Mouse (Mus musculus) midbrain, embryonic 11.5 days (tissue): ENCODE data around the gene Fam102a. TPM values are rescaled to one million over a fixed set of nuclear protein-coding genes. Genes with fewer than 3 reads are reported as not detected.

Experiments used
- ATAC-seq: fragments of 200-750 bp; cut with Nextera tagmentation; 2 replicates; pipeline ENCODE4 v1.8.0; 2017; ENCODE audit warnings: moderate TSS enrichment, moderate library complexity; ENCODE audit not compliant: low FRiP score
- DNase-seq: peaks from one replicate; pipeline ENCODE4 v3.0.0; 2015; ENCODE audit warnings: low spot score; ENCODE audit errors: missing footprints
- H3K27ac ChIP-seq: fragments of 300-500 bp; sonication (generic); 2 replicates; pipeline ENCODE4 v1.5.1; 2014; ENCODE audit warnings: low read depth, low read length
- H3K27me3 ChIP-seq: fragments of 300-500 bp; sonication (generic); 2 replicates; pipeline ENCODE4 v1.6.1; 2014; ENCODE audit warnings: mild to moderate bottlenecking, low read length, moderate library complexity, mixed read lengths; ENCODE audit not compliant: control insufficient read depth, insufficient read depth
- H3K36me3 ChIP-seq: fragments of 300-500 bp; sonication (generic); 2 replicates; pipeline ENCODE4 v1.6.1; 2014; ENCODE audit warnings: mild to moderate bottlenecking, low read length, moderate library complexity, mixed read lengths; ENCODE audit not compliant: control insufficient read depth, insufficient read depth
- H3K4me1 ChIP-seq: fragments of 300-500 bp; sonication (generic); 2 replicates; pipeline ENCODE4 v1.6.1; 2014; ENCODE audit warnings: low read length; ENCODE audit not compliant: control insufficient read depth, insufficient read depth
- H3K4me2 ChIP-seq: fragments of 300-500 bp; sonication (generic); 2 replicates; pipeline ENCODE4 v1.6.1; 2014; ENCODE audit warnings: mild to moderate bottlenecking, moderate library complexity
- H3K4me3 ChIP-seq: fragments of 300-500 bp; sonication (generic); 2 replicates; pipeline ENCODE4 v1.5.1; 2014; ENCODE audit warnings: low read depth, low read length
- H3K9ac ChIP-seq: fragments of 300-500 bp; sonication (generic); 2 replicates; pipeline ENCODE4 v1.6.1; 2014; ENCODE audit warnings: low read length
- H3K9me3 ChIP-seq: fragments of 300-500 bp; sonication (generic); 2 replicates; pipeline ENCODE4 v1.6.1; 2016; ENCODE audit warnings: low read length; ENCODE audit not compliant: control insufficient read depth
- WGBS: fragments of 180-500 bp; shearing (Covaris S2); extraction: QIAGEN DNeasy Blood & Tissue Kit; methylation state at CpG from one replicate; pipeline ENCODE4 v1.1.7; 2014; 5-methylcytosine and 5-hydroxymethylcytosine counted together
- polyA plus RNA-seq: library from polyadenylated mRNA; unstranded; fragments of >200 nt; fragmentation: Nextera tagmentation; extraction: Ambion mirVana; gene quantifications from 2 replicates; pipeline ENCODE4 v1.2.1, GENCODE M21; 2014

Fam102a gene
- polyA plus RNA-seq, 1 experiment from 2014 or later = 6.8 TPM

DNA sequence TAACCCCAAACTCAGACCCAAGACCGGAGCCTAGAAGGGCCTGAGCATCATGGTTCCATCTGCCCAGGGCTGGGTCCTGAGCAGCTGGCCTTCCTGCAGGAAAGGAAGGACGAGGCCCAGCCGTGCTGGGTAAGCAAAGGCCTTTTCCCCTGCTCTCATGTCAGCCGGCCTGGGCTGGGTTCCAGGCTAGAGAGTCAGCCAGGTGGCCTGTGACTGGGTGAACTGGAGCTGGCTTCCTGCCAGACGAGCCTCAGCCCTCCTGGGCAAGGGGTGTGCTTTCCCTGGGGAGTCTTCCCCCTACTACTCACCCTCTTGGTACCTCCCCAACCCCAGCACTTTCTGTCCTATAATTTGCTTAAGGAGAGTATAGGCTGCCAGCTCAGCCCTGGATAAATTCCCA lies 33.0 kb downstream of the Fam102a start:
- H3K36me3 ChIP-seq = peaks cover 23% of the 10 kb centered on the region
- no peak overlapping the region for H3K9ac ChIP-seq
- no peak overlapping the region for H3K4me3 ChIP-seq
- 80% methylated on average over 5 of the region's 5 CpGs for WGBS
- no peaks in the 10 kb centered on the region for H3K27me3 ChIP-seq
- DNase-seq (no peak), ATAC-seq (no peak)
- peaks cover 8% of the 10 kb centered on the region for H3K4me1 ChIP-seq
- H3K9me3 ChIP-seq = no peaks in the 10 kb centered on the region
- H3K4me2 ChIP-seq = no peak overlapping the region
- H3K27ac ChIP-seq = no peak overlapping the region

DNA sequence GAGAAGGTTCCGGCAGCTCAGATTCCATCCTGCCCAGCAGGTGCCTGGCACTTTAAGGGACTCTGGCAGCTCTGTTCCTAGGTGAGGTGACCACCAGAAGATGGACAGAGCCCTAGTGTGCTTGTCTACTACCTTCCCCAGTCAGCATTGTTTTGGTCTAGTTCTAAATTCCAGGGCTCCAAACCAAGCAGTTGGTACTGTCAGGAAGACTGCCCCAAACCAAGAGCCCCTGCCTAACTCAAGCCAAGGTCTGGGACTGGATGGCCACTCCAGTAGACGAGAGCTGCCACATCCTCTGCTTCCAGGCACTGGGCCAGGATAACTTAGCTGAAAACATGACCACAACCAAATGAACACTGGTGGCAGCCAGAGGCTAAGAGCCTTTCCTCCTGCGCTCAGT lies 33.8 kb downstream of the Fam102a start:
- H3K4me1 ChIP-seq = peaks cover 8% of the 10 kb centered on the region
- no peak overlapping the region for H3K9ac ChIP-seq
- no peaks in the 10 kb centered on the region for H3K27me3 ChIP-seq
- peaks cover 16% of the 10 kb centered on the region for H3K36me3 ChIP-seq
- no peak overlapping the region for H3K4me2 ChIP-seq
- DNase-seq (no peak), ATAC-seq (no peak)
- WGBS = 91% methylated on average over 3 of the region's 3 CpGs
- no peak overlapping the region for H3K27ac ChIP-seq
- no peaks in the 10 kb centered on the region for H3K9me3 ChIP-seq
- no peak overlapping the region for H3K4me3 ChIP-seq

DNA sequence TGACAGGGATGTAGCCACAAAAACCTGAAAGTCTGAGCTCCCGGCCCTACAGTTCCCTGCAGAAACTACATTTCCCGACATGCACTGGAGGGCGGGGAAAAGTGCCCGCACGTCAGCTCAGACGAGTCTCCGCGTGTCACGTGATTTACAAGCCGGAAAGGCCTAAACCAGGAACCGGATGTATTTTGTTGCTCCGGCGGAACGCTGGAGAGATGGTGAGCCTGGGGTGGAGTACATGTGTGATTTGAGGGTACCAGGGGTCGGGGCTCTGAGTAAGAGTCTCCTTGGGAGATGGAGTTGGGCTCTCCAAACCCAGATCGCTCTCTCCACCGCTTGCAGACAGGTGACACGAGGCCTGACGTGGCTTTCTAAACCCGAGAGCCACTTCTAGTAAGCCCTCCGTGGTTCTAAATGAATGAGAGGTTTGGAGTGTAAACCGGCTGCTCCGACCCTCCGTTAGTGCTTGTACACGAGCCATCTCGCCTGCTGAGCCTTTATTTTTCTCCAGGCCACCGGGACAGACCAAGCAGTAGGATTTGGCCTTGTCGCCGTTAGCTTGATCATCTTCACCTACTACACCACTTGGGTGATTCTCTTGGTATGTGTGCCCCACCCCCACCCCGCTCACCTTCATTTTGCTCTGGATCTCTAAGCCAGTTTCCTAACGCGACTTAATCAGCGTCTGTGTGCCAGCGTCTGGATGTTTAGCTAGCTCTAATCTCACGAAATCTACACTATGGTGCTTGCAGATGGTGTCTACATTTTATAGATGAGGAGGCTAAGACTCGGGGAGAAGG lies 35.8 kb downstream of the Fam102a start, which contains the start of gene Dpm2:
TSS of gene Dpm2 (plus strand) at position 161 of the 797 bp plus-strand sequence.
- DNase-seq (peak; percentile 97), ATAC-seq (peak; percentile 75)
- Histone ChIP-seq H3K9me3 (no peaks in the 10 kb centered on the region), H3K9ac (peak within 1 kb of the TSS; percentile 78), H3K4me1 (peaks cover 10% of the 10 kb centered on the region), H3K27me3 (no peaks in the 10 kb centered on the region), H3K4me2 (peak within 1 kb of the TSS; percentile 95), H3K36me3 (peaks cover 9% of the 10 kb centered on the region), H3K27ac (no peak within 1 kb of the TSS), H3K4me3 (peak within 1 kb of the TSS; percentile 80)
- 2% methylated on average over 36 of the region's 36 CpGs for WGBS

DNA sequence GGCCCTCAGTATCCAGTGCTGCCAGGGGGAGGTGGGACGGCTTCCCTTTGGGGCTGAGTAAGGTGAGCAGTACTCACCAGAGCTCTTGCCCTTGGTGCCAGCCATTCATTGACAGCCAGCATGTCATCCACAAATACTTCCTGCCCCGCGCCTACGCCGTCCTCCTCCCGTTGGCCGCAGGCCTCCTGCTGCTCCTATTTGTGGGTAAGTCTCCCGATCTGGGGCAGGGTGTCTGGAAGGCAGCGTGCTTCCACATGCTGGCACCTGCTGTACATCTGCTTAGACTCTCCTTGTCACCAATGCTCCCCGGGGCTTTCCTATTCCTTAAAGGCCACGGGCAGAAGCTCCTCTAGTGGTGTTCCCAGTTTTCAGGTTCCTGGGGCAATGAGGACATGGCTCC lies 37.1 kb downstream of the Fam102a start:
- peaks cover 10% of the 10 kb centered on the region for H3K4me1 ChIP-seq
- DNase-seq (no peak), ATAC-seq (no peak)
- no peaks in the 10 kb centered on the region for H3K27me3 ChIP-seq
- no peak overlapping the region for H3K9ac ChIP-seq
- no peak overlapping the region for H3K27ac ChIP-seq
- no peak overlapping the region for H3K4me2 ChIP-seq
- no peak overlapping the region for H3K4me3 ChIP-seq
- H3K9me3 ChIP-seq = no peaks in the 10 kb centered on the region
- 91% methylated on average over 11 of the region's 11 CpGs for WGBS
- H3K36me3 ChIP-seq = peaks cover 5% of the 10 kb centered on the region; the same call in 1 of the 2 replicates

DNA sequence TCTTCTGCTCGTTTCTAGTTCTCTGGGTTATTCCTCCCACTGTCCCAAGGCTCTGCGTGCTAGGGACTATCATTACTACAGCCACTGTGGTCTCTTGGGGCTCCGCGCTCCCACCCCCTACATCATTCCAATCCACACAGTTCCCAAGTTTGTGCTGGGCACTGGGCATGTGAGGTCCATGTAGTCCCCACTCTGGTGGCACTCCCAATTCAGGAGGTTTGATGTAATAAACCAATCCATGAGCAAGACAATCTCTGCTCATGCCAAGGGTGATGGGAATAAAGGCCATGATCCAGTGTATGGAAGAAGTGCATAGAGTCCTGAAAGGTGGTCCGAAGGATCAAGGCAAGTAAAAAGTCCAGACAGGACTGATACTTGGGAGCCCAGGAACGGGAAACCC lies 39.4 kb downstream of the Fam102a start, which contains the start of gene Pip5kl1:
TSS of gene Pip5kl1 (plus strand) at position 301 of the 400 bp plus-strand sequence.
- peaks cover 2% of the 10 kb centered on the region; the same call in 1 of the 2 replicates for H3K27me3 ChIP-seq
- H3K4me2 ChIP-seq = peak within 1 kb of the TSS; percentile 99
- no peaks in the 10 kb centered on the region for H3K36me3 ChIP-seq
- ATAC-seq = no peak
- H3K4me3 ChIP-seq = peak within 1 kb of the TSS; percentile 52
- peak within 1 kb of the TSS; percentile 66 for H3K9ac ChIP-seq
- peaks cover 10% of the 10 kb centered on the region for H3K4me1 ChIP-seq
- WGBS = 79% methylated on average over 6 of the region's 6 CpGs
- H3K9me3 ChIP-seq = no peaks in the 10 kb centered on the region
- DNase-seq = peak; percentile 80
- H3K27ac ChIP-seq = no peak within 1 kb of the TSS

DNA sequence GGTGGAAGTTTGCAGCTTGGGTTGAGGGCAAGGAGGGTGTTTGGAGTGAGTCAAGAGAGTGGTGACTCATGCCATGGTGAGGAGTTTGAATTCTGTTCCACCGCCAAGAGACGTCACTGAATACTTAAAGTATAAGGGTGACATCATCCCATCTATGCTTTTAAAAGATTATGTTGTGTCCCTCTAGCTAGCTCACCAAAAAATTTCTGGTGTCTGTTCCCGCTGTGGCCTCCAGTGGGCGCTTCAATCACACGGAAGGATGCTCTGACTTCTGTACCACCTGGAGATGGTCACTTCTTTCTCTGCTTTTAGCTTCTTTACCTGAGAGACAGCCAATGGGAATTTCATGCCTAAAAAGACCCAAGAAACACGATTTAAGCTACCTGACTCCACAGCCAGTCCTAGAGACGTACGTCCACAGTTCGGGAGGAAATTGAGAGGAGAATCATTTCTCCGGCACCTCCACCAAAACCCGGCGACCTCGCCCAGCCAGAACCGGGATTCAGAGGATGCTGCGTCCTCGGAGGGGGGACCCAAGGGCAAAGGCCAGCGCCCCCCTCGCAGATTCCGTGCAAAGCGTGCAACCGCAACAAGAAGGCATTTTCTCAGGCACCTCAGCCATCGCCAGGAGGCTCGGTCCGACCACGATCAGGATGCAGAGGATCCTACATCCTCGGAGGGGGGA lies 39.9 kb downstream of the Fam102a start:
- ATAC-seq (no peak), DNase-seq (peak; percentile 96)
- Histone ChIP-seq H3K4me1 (peaks cover 10% of the 10 kb centered on the region), H3K27me3 (peaks cover 2% of the 10 kb centered on the region; the same call in 1 of the 2 replicates), H3K4me2 (peak overlapping the region; percentile 99), H3K4me3 (peak overlapping the region; percentile 52), H3K36me3 (no peaks in the 10 kb centered on the region), H3K9ac (peak overlapping the region; percentile 66), H3K9me3 (no peaks in the 10 kb centered on the region), H3K27ac (no peak overlapping the region)
- 2% methylated on average over 26 of the region's 26 CpGs for WGBS

DNA sequence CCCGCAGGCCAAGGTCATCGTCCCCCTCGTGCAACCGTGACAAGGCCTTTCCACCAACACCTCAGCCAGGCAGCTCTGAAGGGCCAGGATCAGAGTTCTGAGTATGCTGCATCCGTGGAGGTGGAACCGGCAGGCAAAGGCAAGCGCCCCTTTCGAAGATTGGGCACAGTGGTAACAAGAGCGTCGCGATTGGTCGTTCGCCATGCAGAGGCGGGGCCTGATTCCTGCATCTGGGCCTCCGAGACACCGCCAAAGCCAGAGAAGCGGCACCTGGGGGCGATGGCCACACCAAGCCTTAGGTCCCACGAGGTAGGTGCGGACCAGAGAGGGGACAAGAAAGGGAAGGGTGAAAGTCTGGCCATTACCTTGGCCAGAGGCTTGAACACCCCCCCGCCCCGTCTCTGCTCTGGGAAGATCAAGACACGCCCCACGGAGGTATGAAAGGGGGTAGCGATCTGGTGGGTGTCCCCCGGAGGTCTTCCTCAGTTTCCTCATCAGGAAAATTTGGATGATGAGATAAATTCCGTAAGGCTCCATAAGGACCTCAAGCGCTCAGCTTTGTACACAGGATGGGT lies 40.5 kb downstream of the Fam102a start, which contains the start of gene 9430097D07Rik:
TSS of gene 9430097D07Rik (minus strand) at position 99 of the 575 bp plus-strand sequence.
- H3K27ac ChIP-seq = no peak within 1 kb of the TSS
- H3K27me3 ChIP-seq = peaks cover 2% of the 10 kb centered on the region; the same call in 1 of the 2 replicates
- WGBS = 6% methylated on average over 28 of the region's 28 CpGs
- H3K36me3 ChIP-seq = no peaks in the 10 kb centered on the region
- ATAC-seq (peak; percentile 62), DNase-seq (peak; percentile 95)
- H3K4me3 ChIP-seq = peak within 1 kb of the TSS; percentile 52
- H3K4me1 ChIP-seq = peaks cover 10% of the 10 kb centered on the region
- peak within 1 kb of the TSS; percentile 99 for H3K4me2 ChIP-seq
- no peaks in the 10 kb centered on the region for H3K9me3 ChIP-seq
- H3K9ac ChIP-seq = peak within 1 kb of the TSS; percentile 66

DNA sequence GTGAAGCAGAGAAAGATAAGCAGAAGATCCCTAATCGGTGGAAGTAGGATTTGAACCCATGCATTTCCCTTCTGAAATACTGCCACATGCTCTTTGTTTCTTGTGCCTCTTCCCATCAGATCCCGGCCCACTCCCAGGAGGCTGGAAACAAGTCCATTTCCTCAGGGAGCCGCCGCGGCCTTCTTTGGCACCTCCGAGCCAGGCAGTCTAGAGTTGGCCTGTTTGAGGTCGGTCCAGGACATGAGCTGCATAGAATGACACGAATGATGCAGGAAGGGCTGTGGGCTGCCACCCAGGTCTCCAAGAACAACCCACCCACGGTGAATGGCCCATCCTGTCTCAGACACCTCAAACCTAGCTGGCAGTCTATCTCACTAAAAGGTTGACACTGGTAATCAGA lies 41.4 kb downstream of the Fam102a start:
- 86% methylated on average over 9 of the region's 9 CpGs for WGBS
- ATAC-seq = no peak
- H3K9ac ChIP-seq = no peak overlapping the region

More for the DNA sequence above, 41.4 kb downstream of the Fam102a start:
- Histone ChIP-seq H3K4me1 (peaks cover 7% of the 10 kb centered on the region), H3K9me3 (no peaks in the 10 kb centered on the region), H3K36me3 (no peaks in the 10 kb centered on the region), H3K4me2 (no peak overlapping the region), H3K4me3 (no peak overlapping the region), H3K27me3 (peaks cover 2% of the 10 kb centered on the region; the same call in 1 of the 2 replicates), H3K27ac (no peak overlapping the region)
- no peak for DNase-seq
